Mouse (Mus musculus): Measurements from ENCODE around the gene Ggt6. TPM values are rescaled to one million over a fixed set of nuclear protein-coding genes. Genes with fewer than 3 reads are reported as not detected.

Ggt6 gene
- total and polyA plus RNA-seq, 3 experiments = 0.13 to 0.19 TPM; not detected in 1

- no peak for DNase-seq (ENCODE audit: extremely low read depth)
- Histone ChIP-seq H3K4me3 (replicated peaks in 1 of 3; ENCODE audit: low read depth in 2 of 3, low read length in 2 of 3, poor library complexity in 1 of 3) (no peak overlapping the region), H3K4me2 (ENCODE audit: insufficient read depth, low read depth, poor library complexity, severe bottlenecking) (peak overlapping the region; percentile 49), H3K27ac (ENCODE audit: insufficient read depth, low read depth) (no peak overlapping the region), H3K9me3 (replicated peaks; ENCODE audit: low read length) (no peaks in the 10 kb centered on the region), H3K4me1 (ENCODE audit: control insufficient read depth in 1 of 2, insufficient read depth in 2 of 2) (peaks cover 17 to 55% of the 10 kb centered on the region in 2 experiments), H3K9ac (ENCODE audit: insufficient read depth, low read depth) (no peak overlapping the region), H3K79me2 (replicated peaks; ENCODE audit: control insufficient read depth, extremely low read depth, insufficient read depth, poor library complexity, severe bottlenecking) (no peaks in the 10 kb centered on the region), H3K36me3 (replicated peaks in 1 of 2; ENCODE audit: control insufficient read depth in 1 of 2, insufficient read depth in 1 of 2, low read length in 1 of 2) (no peaks in the 10 kb centered on the region), H3K27me3 (replicated peaks) (no peaks in the 10 kb centered on the region)
- dilution Hi-C loops (cut with MboI; ENCODE audit: extremely low pct_ligation_motif_present, extremely low pct_unique_long_range_greater_than_20kb, low sequenced_read_pairs) (no loop called here), in situ Hi-C loops (cut with MboI; ENCODE audit: low pct_ligation_motif_present, low pct_unique_long_range_greater_than_20kb, low sequenced_read_pairs) (no loop called here)
- TF ChIP-seq ZC3H11A (IDR thresholded peaks at IDR 0.05; ENCODE audit: low read depth, low read length) = no peak
- TF ChIP-seq EP300 (IDR thresholded peaks at IDR 0.05; ENCODE audit: low read length) = peak; percentile 78
- peak; percentile 83 for TF ChIP-seq IRF4 (IDR thresholded peaks at IDR 0.05; ENCODE audit: low read depth, low read length)
Measured at GRCm38 (mm10) chr11:72461500-72461981, 26.2 kb downstream of the Ggt6 start.

DNA sequence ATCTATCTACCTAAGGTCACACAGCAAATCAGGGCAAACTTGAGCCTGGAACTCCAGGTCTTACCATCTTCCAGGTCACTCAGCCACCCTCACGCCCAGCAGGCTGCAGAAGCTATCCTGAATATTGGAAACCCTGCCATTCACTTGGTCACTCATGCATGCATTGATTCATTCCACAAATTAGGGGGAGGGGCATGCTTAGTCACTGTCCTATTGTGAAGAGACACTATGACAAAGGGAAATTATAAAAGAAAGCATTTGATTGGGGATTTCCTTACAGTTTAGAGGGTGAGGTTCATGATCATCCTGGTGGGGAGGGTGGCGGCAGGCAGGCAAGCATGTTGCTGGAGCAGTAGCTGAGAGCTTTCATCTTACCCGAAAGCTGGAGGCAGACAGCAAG, 29.5 kb downstream of the Ggt6 start:
- no peaks in the 10 kb centered on the region for H3K27me3 ChIP-seq (replicated peaks)
- H3K79me2 ChIP-seq (replicated peaks; ENCODE audit: control insufficient read depth, extremely low read depth, insufficient read depth, poor library complexity, severe bottlenecking) = no peaks in the 10 kb centered on the region
- no peaks in the 10 kb centered on the region for H3K36me3 ChIP-seq (replicated peaks in 1 of 2; ENCODE audit: control insufficient read depth in 1 of 2, insufficient read depth in 1 of 2, low read length in 1 of 2)
- H3K9ac ChIP-seq (ENCODE audit: insufficient read depth, low read depth) = no peak overlapping the region
- dilution Hi-C loops (cut with MboI; ENCODE audit: extremely low pct_ligation_motif_present, extremely low pct_unique_long_range_greater_than_20kb, low sequenced_read_pairs) = no loop called here
- TF ChIP-seq KAT2A (IDR thresholded peaks at IDR 0.05; ENCODE audit: insufficient replicate concordance, low read length) (no peak), NELFE (IDR thresholded peaks at IDR 0.05; ENCODE audit: low read depth, low read length) (no peak)
- in situ Hi-C loops (cut with MboI; ENCODE audit: low pct_ligation_motif_present, low pct_unique_long_range_greater_than_20kb, low sequenced_read_pairs) = no loop called here
- DNase-seq (ENCODE audit: extremely low read depth) = no peak
- H3K27ac ChIP-seq (ENCODE audit: insufficient read depth, low read depth) = no peak overlapping the region
- H3K4me2 ChIP-seq (ENCODE audit: insufficient read depth, low read depth, poor library complexity, severe bottlenecking) = no peak overlapping the region
- peaks cover 26 to 77% of the 10 kb centered on the region in 2 experiments for H3K4me1 ChIP-seq (ENCODE audit: control insufficient read depth in 1 of 2, insufficient read depth in 2 of 2)
- no peaks in the 10 kb centered on the region for H3K9me3 ChIP-seq (replicated peaks; ENCODE audit: low read length)
- H3K4me3 ChIP-seq (replicated peaks in 1 of 3; ENCODE audit: low read depth in 2 of 3, low read length in 2 of 3, poor library complexity in 1 of 3) = no peak overlapping the region

DNA sequence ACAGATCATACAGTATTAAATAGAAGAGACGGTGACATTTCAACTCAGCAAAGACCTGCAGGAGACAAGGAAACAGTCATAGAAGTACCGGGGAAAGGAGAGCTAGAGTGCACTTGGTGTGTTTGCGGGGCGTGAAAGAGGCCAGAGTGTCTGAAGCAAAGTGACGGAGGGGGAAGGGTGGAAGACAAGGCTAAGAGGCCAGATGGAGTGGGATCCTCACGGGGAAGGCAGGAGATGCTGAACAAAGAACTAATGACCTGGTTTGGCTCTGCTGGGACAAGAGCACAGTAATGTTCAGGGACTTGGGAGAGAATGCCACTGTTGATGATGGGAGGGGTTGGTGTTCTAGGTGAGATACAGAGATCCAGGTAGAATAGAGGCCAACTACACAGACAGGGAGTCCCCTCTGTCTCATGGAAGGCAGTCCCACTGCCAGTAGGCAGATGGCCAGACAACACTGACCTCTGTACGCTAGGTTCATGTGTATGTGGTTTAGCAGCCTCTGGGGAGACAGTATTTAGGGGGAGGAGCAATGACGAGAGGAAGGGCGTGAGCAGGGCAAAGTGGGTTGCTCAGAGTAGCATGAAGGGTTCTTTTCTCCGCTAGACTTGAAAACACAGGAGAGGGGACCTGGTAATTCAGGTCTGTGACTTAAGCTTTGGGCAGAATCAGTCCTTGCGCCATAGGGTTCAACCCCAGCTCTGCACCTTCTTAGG, 30.8 kb downstream of the Ggt6 start:
- Histone ChIP-seq H3K4me1 (ENCODE audit: control insufficient read depth in 1 of 2, insufficient read depth in 2 of 2) (peaks cover 34 to 79% of the 10 kb centered on the region in 2 experiments), H3K36me3 (replicated peaks in 1 of 2; ENCODE audit: control insufficient read depth in 1 of 2, insufficient read depth in 1 of 2, low read length in 1 of 2) (no peaks in the 10 kb centered on the region), H3K9ac (ENCODE audit: insufficient read depth, low read depth) (no peak overlapping the region), H3K79me2 (replicated peaks; ENCODE audit: control insufficient read depth, extremely low read depth, insufficient read depth, poor library complexity, severe bottlenecking) (no peaks in the 10 kb centered on the region), H3K27me3 (replicated peaks) (no peaks in the 10 kb centered on the region), H3K4me3 (replicated peaks in 1 of 3; ENCODE audit: low read depth in 2 of 3, low read length in 2 of 3, poor library complexity in 1 of 3) (no peak overlapping the region), H3K4me2 (ENCODE audit: insufficient read depth, low read depth, poor library complexity, severe bottlenecking) (peak overlapping the region; percentile 33; the same call in 1 of the 2 replicates), H3K27ac (ENCODE audit: insufficient read depth, low read depth) (no peak overlapping the region), H3K9me3 (replicated peaks; ENCODE audit: low read length) (no peaks in the 10 kb centered on the region)
- dilution Hi-C loops (cut with MboI; ENCODE audit: extremely low pct_ligation_motif_present, extremely low pct_unique_long_range_greater_than_20kb, low sequenced_read_pairs) = no loop called here
- DNase-seq (ENCODE audit: extremely low read depth) = peak; percentile 70
- TF ChIP-seq IRF4 (IDR thresholded peaks at IDR 0.05; ENCODE audit: low read depth, low read length) (no peak), ZNF384 (IDR thresholded peaks at IDR 0.05; ENCODE audit: low read depth, low read length) (no peak), E2F4 (IDR thresholded peaks at IDR 0.05; ENCODE audit: insufficient replicate concordance, low read depth, low read length) (no peak), ETS1 (conservative IDR thresholded peaks at IDR 0.05; ENCODE audit: low read depth, low read length) (no peak), TBP (conservative IDR thresholded peaks at IDR 0.05; ENCODE audit: low read depth, low read length) (0 out of 2 replicates have a peak, but pooled peaks have one; percentile 17), ZC3H11A (IDR thresholded peaks at IDR 0.05; ENCODE audit: low read depth, low read length) (no peak), RCOR1 (conservative IDR thresholded peaks at IDR 0.05; ENCODE audit: low read depth, low read length) (no peak), NRF1 (IDR thresholded peaks at IDR 0.05; ENCODE audit: low read depth, low read length) (no peak), MAX (IDR thresholded peaks at IDR 0.05; ENCODE audit: low read length) (no peak)
- in situ Hi-C loops (cut with MboI; ENCODE audit: low pct_ligation_motif_present, low pct_unique_long_range_greater_than_20kb, low sequenced_read_pairs) = no loop called here
